Mouse (Mus musculus) G1E-ER4 (cell line): ENCODE results near the gene Olfr824. TPM values are rescaled to one million over a fixed set of nuclear protein-coding genes. Genes with fewer than 3 reads are reported as not detected.
"Not testable (repeated sequence)": the region's sequence is repeated elsewhere in the genome, so short reads cannot be mapped to it uniquely, and the experiment has no call there.

Source experiments
- GATA1 ChIP-seq: IDR thresholded peaks from one replicate; pipeline ENCODE4 v1.8.0; 2012; ENCODE audit warnings: low read length, inconsistent platforms
- polyA plus RNA-seq: library from polyadenylated mRNA; stranded (reverse); fragments of >175 nt; gene quantifications from 2 replicates; pipeline ENCODE4 v1.2.3, GENCODE M21; 2012

Gene Olfr824
- polyA plus RNA-seq, result not detected in 2 replicates

- TF ChIP-seq GATA1, result not testable (repeated sequence)
Observed at GRCm38 (mm10) chr10:130129900-130130299, at the start of gene Olfr824. Gene Olfr824 (minus strand): TSS chr10:130130000.

GRCm38 (mm10) chr10:130166666-130167065 lies 36.9 kb upstream of the Olfr824 start, which contains the start of gene Olfr825:
Gene Olfr825 (minus strand): TSS chr10:130166766.
- TF ChIP-seq GATA1, result no peak

GRCm38 (mm10) chr10:130165196-130165595 lies 35.4 kb upstream of the Olfr824 start:
- no peak for TF ChIP-seq GATA1

DNA sequence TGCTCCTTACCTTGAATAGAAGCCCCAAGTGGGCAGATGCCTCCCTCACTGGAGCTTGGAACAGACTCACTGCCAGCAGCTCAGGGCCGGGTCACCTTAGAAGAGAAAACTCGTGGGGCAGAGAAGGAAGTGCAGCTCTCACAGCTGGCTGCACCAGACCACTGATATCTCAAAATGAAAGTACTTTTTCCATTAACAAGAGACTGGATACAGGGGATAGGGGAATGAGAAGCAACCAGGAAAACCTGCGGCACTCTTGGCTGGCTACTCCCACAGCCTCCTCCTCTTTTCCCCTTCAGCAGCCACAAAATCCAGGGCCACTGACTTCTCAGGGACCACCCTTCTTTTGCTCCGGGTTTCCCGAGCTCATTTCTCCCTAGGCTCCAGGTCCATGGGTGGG lies 14.3 kb upstream of the Olfr824 start:
- TF ChIP-seq GATA1, result no peak

GRCm38 (mm10) chr10:130134811-130135210 lies 5.0 kb upstream of the Olfr824 start:
- TF ChIP-seq GATA1, result no peak

GRCm38 (mm10) chr10:130115283-130115682 lies 14.5 kb downstream of the Olfr824 start, which contains the start of gene Olfr823:
Gene Olfr823 (minus strand): TSS chr10:130115383.
- TF ChIP-seq GATA1, result not testable (repeated sequence)

- no peak for TF ChIP-seq GATA1
Observed at GRCm38 (mm10) chr10:130096104-130096503, 33.7 kb downstream of the Olfr824 start.

DNA sequence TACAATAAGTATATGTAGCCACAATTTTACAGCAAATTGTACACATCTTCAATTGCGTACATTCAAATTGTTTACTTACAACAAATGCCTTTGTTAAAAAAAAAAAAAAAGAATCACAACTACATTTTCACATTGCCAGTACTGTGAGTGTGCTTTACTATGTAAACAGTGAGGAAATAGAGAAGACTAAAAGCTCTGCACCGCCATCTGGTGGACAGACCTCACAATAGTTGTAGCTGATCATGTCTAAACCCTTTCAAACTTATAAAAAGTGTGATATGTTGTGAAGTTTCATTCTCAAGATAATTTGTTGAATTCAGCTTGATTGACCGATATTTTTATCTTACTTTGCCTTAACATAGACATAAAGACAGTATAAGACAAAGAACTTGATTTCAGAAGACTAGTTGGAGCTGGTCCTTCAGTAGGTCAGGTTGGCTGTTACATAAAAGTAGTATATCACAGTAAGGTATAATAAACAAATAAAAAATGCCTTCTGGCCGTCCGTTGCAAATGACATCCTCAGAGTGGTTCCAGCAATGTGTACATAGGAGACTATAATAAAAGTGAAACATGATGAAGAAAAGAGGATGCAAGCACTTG lies 36.9 kb downstream of the Olfr824 start:
- no peak for TF ChIP-seq GATA1

Other genes with a start within 250 kb of the Olfr824 start
- gene Olfr815, start 224.1 kb downstream of the Olfr824 start, polyA plus RNA-seq, result not detected in 2 replicates
- gene Olfr816, start 214.4 kb downstream of the Olfr824 start, polyA plus RNA-seq, result not detected in 2 replicates
- not detected in 2 replicates for gene Olfr818, start 180.9 kb downstream of the Olfr824 start, polyA plus RNA-seq
- gene Olfr819, start 162.7 kb downstream of the Olfr824 start, polyA plus RNA-seq, result not detected in 2 replicates
- gene Olfr247, start 153.9 kb downstream of the Olfr824 start, polyA plus RNA-seq, result not detected in 2 replicates
- not detected in 2 replicates for gene Gm10310, start 144.9 kb downstream of the Olfr824 start, polyA plus RNA-seq
- not detected in 2 replicates for gene Olfr820, start 117.4 kb downstream of the Olfr824 start, polyA plus RNA-seq
- gene Olfr821, start 99.7 kb downstream of the Olfr824 start, polyA plus RNA-seq, result not detected in 2 replicates
- gene Olfr822, start 58.8 kb downstream of the Olfr824 start, polyA plus RNA-seq, result not detected in 2 replicates
- gene Olfr823, start 14.6 kb downstream of the Olfr824 start, polyA plus RNA-seq, result not detected in 2 replicates
- not detected in 2 replicates for gene Olfr825, start 36.8 kb upstream of the Olfr824 start, polyA plus RNA-seq
- not detected in 2 replicates for gene Olfr826, start 54.2 kb upstream of the Olfr824 start, polyA plus RNA-seq
- gene Olfr827, start 84.4 kb upstream of the Olfr824 start, polyA plus RNA-seq, result not detected in 2 replicates
- gene Neurod4, start 150.2 kb upstream of the Olfr824 start, polyA plus RNA-seq, result not detected in 2 replicates
- 1.8 TPM in 2 replicates for gene Tespa1, start 192.9 kb upstream of the Olfr824 start, polyA plus RNA-seq